Mouse (Mus musculus) brain, embryonic 14.5 days (tissue): Measurements from ENCODE around the gene Dld.

ENCODE experiments used
- CTCF ChIP-seq: fragments of 200-500 bp; IDR thresholded peaks from 2 replicates; pipeline ENCODE4 v1.5.1; 2012; ENCODE audit warnings: inconsistent platforms, mild to moderate bottlenecking, moderate library complexity, borderline replicate concordance; ENCODE audit not compliant: insufficient read depth, insufficient read length; ENCODE audit errors: extremely low read depth
- POLR2A ChIP-seq: fragments of 200-500 bp; IDR thresholded peaks from 2 replicates; pipeline ENCODE4 v1.6.1; 2012; ENCODE audit warnings: mild to moderate bottlenecking, inconsistent platforms, borderline replicate concordance; ENCODE audit not compliant: poor library complexity, insufficient read depth, insufficient read length, severe bottlenecking; ENCODE audit errors: extremely low read depth

DNA sequence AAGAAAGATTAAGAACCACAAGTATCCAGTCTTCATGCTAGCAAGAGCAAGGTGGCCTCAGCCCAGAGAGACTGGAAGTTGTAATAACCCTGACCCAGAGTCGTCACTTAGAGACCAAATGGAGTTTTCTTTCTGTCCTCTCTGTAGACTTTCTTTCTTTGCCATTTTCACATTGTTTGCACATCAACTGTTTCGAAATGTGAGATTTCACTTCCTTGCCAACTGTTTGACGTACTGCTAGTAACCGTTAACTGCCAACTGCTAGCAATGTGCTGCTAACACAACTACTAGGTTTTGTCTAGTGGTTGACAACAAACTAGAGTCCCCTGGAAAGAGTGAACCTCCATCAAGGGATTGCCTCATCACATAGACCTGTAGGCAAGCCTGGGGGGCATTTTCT lies 68.1 kb downstream of the Dld start:
- TF ChIP-seq CTCF (no peak), POLR2A (no peak)
